Mouse (Mus musculus) embryonic stem cell, embryonic (primary cell): Measurements from ENCODE around the gene Usp45.

Source experiments
- CTCF ChIA-PET, 4 experiments: fragments of 300-600 bp in 2 of 4; fragments of 350-600 bp in 2 of 4; sonication (Branson Sonifier 250); formaldehyde crosslinking; loops; one replicate each; lab custom pipeline; 2022; ENCODE audit warnings: inconsistent platforms in 2 of 4; lab: Charles Lee
- POLR2A ChIA-PET, 4 experiments: fragments of 300-600 bp in 2 of 4; fragments of 350-600 bp in 2 of 4; sonication (Branson Sonifier 250); formaldehyde crosslinking; loops; one replicate each; lab custom pipeline; 2022; ENCODE audit warnings: antibody characterized with exemption in 4 of 4, inconsistent platforms in 1 of 4; lab: Charles Lee

The Usp45 gene

DNA sequence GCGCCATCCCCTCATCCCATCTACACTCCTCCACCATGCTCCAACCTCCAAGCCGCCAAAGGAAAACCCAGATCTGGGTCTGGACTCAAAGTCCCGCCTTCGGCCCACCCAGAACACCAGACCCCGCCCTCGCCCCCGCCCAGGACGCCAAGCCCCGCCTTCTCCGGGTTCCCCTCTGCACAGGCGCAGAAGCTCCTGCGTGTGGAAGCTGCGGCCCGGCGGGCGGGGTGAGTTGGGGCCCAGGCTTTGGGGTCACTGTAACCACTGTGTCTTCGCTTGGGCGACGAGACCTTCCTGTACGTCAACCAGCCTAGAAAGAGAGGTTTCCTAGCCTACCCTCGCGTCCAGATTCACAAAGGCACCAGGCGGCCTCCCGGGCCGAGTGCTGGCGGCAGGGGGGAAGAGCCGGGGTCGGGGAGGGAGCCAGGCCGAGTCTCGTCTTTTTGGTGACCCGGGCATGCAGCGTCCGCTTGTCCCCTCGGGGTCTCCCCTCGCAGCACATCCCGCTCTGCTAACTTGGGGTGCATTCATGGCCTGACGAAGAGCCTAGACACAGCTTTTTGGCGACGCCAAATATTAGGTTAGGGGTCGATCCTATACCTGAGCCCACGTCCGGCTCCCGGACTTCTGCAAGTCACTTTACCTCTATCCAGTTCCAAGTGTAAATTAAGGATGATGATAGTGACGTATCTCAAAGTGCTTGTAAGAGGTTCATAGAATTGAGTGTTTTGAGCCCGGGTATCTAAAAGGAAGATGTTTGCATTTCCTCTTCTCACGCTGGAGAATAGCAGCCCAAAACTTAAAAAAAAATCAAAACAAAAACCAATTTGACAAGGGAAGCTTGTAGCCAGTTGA, 9.4 kb downstream of the Usp45 start:
- POLR2A ChIA-PET, result interaction anchor here (0.6 to 2.7 kb wide), 49 partner anchors 9 to 181 kb away, joined by 3 to 27 read pairs (median 4); partner anchors contain the start of genes Ccnc (in 3 of the 4), Tstd3 (in 3 of the 4), Usp45 (in 3 of the 4) and Pnisr (in 2 of the 4)
- CTCF ChIA-PET, result interaction anchor here (0.6 to 1.7 kb wide), 5 partner anchors 9 to 12 kb away, joined by 3 to 8 read pairs (median 4); partner anchors contain the start of genes Usp45 (in 3 of the 4) and Tstd3 (in 2 of the 4)

DNA sequence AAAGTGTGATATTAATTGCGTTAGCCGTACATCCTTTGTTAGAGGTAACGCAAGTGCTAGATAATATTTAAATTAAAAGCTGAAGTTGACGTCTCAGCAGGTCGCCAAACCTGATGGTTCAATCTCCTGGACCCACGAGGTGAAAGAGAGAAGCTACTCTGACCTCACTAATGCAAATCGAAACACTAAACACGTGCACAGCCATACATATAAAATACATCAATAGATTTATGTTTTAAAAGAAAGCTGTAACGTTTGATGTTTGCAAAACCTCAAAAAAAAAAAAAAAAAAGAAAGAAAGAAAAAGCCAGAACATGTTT, 9.9 kb downstream of the Usp45 start:
- CTCF ChIA-PET, result interaction anchor here in 2 of 4 experiments (1.7 kb wide), 2 partner anchors 10 to 11 kb away, joined by 4 to 8 read pairs; partner anchors contain the start of genes Usp45 (in 2 of the 2) and Tstd3 (in 1 of the 2)
- POLR2A ChIA-PET, result interaction anchor here (0.6 to 2.7 kb wide), 26 partner anchors 8 to 180 kb away, joined by 3 to 27 read pairs (median 5); partner anchors contain the start of genes Ccnc (in 2 of the 4), Pnisr (in 2 of the 4), Tstd3 (in 2 of the 4) and Usp45 (in 2 of the 4)

DNA sequence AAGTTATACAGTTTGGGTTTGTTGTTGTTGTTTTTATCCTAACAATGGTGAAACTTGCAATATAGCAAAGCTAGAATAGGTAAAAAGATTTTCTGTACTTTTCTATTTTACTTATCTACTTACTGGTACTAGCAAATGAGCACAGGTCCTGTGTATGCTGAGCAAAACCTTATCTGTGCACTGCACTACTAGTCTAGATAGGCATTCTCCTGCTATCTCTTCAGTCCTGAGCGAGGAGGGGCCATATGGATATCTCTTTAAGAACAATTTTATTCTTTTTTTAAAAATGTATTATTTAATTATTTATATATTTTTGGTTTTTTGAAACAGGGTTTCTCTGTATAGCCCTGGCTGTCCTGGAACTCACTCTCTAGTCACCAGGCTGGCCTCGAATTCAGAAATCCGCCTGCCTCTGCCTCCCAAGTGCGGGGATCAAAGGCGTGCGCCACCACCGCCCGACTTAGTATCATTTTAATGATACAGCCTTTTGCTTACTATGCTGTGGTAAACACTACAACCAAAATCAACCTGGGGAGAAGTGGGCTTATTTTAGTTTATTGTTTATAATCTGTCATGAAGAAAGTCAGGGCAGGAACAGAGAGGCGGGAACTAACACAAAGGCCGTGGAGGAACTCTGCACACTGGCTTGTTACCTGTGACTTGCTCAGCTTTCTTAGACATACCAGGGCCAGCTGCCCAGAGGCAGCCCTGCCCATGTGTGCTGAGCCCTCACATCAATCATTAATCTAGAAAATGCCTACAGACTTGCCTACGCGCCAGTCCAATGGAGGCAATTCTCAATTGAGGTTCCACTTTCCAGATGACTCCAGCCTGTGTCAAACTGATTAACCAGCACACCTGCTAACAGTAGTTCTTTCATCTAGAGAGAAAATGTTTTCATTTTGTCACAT, 14.1 kb downstream of the Usp45 start:
- POLR2A ChIA-PET, result no interaction called here

DNA sequence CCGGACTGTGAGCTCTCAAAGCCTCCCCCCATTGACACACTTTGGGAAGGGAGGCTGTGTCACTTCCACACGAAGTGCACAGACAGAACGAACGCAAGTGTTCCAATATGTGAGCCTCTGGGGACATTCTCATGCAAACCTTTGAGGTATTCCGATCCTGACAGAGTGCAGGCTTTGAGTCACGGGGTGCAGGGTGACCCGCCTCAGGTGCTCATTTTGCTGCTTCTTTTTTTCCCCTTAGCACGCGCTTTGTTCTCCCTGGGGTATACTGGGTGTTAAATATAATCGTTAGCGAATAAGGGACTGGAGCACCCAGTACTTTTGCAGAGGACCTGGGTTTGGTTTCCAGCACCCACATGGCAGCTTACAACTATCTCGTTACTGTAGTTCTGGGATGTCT, 19.3 kb downstream of the Usp45 start:
- ChIA-PET CTCF (no interaction called here), POLR2A (interaction anchor here in 3 of 4 experiments (0.9 to 3.5 kb wide), 6 partner anchors 10 to 59 kb away, joined by 3 to 12 read pairs (median 3); partner anchors contain the start of gene Ccnc (in 1 of the 3))

More for the DNA sequence above, 14.1 kb downstream of the Usp45 start:
- CTCF ChIA-PET, result no interaction called here

DNA sequence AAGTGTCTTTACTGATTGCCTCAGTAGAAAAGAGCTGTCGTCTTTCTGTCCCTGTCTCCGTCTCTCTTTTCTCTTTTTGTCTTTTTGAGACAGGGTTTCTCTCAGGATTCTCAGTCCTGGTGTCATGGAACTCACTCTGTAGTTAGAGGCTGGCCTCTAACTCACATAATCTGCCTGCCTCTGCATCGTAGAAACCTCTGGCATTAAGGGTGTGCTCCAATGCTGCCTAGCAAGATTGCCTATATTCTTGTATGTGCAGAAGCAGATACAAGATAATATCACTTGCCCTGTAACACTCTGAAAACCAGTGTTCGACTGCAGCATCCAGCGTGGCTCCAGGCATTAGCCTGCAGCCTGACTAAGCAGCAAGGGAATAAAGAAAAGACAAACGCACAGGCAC, 21.9 kb downstream of the Usp45 start:
- POLR2A ChIA-PET, result interaction anchor here in 2 of 4 experiments (1.1 to 3.5 kb wide), 3 partner anchors 12 to 38 kb away, joined by 3 to 12 read pairs (median 8); no protein-coding TSS in a partner anchor
- CTCF ChIA-PET, result no interaction called here

DNA sequence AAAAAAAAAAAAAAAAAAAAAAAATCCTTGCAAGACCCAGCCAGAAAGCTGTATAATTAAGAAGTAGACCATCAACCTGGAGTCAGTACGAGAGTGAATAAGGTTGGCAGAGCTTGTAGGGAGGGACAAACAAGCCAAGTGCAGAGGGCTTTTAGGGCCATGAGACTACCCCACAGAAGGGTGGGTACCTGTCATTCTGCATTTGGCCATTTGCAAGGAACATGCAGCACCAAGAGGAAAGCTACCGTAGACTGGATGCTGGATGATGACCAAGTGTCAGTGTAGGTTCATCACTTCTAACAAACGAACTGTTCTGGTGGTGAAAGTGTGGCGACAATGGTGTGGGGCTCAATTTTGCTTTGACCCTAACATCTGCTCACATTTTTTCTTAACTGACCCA, 22.9 kb downstream of the Usp45 start:
- ChIA-PET CTCF (no interaction called here), POLR2A (interaction anchor here in 1 of 4 experiments (0.6 to 0.7 kb wide), 3 partner anchors 11 to 24 kb away, joined by 3 read pairs; no protein-coding TSS in a partner anchor)

DNA sequence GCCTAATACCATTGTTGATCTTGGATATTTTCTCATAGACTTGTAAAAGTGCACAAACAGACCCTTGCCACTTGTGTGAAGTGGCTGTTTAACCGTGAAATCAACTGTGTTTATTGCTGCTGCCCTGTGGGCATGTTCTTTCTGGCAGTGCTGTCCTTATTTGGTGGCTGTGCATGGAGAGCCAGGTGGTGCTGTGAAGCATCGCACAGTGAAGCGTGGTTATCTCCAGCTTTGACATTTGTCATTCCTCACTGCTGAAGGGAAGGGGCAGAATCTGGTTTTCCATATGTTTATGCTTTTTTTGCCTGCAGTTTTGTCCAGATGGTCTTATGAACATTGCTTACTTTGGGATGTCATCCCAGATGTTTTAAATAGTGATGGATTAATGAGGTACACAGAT, 26.7 kb downstream of the Usp45 start:
- CTCF ChIA-PET, result no interaction called here

DNA sequence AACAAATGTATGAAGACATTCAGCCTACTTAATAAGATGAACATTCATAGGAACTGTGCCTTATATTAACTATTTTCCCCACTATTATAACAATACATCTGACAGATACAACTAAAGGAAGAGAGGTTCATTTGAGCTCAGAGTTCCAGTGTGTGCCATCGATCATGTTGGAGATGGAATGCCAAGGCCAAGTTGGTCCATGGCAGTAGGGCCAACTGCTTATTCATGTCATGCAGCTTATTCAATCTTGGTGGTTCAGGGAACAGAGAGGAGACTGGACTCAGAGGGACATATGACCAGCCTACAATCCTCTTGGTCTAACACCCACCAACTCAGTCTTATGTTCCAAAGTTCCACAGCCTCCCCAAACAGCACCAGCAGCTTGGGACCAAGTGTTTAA, 34.1 kb downstream of the Usp45 start:
- ChIA-PET CTCF (interaction anchor here in 1 of 4 experiments (1.0 kb wide), 1 partner anchor 13 kb away, joined by 4 read pairs; no protein-coding TSS in a partner anchor), POLR2A (interaction anchor here in 3 of 4 experiments (0.7 to 1.3 kb wide), 11 partner anchors 7 to 79 kb away, joined by 3 to 4 read pairs (median 3); partner anchors contain the start of gene Coq3 (in 1 of the 3))

More for the DNA sequence above, 26.7 kb downstream of the Usp45 start:
- POLR2A ChIA-PET, result interaction anchor here in 1 of 4 experiments (0.6 kb wide), 2 partner anchors 8 to 79 kb away, joined by 3 to 4 read pairs; no protein-coding TSS in a partner anchor

DNA sequence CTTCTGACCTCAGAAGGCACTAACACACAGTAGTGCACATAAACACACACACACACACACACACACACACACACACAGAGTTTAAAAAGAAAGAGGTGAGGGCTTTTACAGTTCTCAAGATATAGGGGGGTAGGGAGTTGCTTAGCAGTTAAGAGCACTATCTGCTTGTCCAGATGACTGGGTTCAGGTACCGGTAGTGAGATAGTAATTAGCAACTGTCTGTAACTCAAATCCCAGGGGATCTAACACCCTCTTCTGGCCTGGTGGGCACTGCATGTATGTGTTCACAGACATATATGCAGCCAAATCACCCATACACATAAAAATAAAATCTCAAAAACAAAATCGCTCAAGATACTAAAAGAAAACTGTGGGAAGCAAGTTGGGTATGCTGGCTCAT, 34.7 kb downstream of the Usp45 start:
- POLR2A ChIA-PET, result interaction anchor here in 2 of 4 experiments (0.7 to 1.3 kb wide), 4 partner anchors 8 to 32 kb away, joined by 3 read pairs; no protein-coding TSS in a partner anchor
- CTCF ChIA-PET, result no interaction called here

DNA sequence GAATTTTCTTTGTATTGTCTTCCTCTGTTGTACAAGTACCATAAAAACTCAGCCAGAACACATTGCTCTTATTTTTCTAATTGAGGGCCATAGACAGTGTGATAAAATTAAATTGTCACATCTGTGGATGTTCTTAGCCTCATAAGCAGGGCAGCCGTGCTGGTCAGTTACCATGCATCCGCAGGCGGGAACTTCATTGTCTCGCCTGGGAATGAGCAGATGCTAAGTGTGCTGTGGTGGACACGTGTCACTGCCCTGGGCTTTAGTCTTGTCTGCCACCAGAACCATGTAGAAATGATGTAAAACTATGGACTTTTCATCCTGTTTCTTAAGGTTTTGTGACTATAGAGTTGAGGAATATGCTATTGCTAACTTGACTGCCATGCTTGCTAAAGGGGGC, 40.2 kb downstream of the Usp45 start:
- ChIA-PET POLR2A (interaction anchor here in 1 of 4 experiments (1.1 to 1.2 kb wide), 2 partner anchors 19 to 42 kb away, joined by 3 read pairs; no protein-coding TSS in a partner anchor), CTCF (no interaction called here)

DNA sequence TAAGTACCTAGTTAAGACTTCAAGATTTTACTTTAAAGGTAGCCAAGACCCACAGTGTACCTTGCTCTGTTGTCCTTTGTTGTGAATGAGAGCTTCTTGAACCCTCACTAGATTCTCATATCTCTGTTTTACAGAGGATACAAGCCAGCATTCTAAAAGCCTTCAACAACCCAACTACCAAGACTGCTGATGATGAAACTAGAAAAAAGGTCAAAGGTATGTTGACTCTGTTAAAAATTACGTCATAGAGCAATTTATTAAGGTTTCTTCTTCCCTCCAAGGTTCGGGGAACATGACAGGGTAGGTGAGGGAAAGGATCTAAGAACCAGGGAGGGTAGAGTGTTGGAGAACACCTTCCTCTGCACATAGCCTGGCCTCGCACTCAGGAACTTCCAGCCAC, 43.7 kb downstream of the Usp45 start:
- ChIA-PET POLR2A (no interaction called here), CTCF (no interaction called here)

DNA sequence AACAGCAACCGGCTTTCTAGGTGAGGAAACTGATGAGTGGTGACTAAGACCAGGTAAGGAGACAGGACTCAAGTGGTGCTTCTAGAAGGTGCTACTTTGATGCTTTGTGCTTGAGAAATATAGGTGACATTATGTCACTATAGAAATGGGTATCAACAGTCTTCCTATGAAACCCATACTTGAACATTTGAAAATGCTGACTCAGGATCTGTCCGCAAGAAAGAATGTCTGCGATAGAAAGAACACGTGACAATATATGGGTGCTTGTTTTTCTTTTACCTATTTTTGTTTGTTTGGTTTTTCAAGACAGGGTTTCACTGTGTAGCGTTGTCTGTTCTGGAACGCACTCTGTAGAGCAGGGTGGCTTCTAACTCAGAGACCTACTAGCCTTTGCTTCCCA, 45.7 kb downstream of the Usp45 start:
- ChIA-PET CTCF (interaction anchor here in 1 of 4 experiments (0.5 kb wide), 1 partner anchor 82 kb away, joined by 4 read pairs; no protein-coding TSS in a partner anchor), POLR2A (interaction anchor here in 1 of 4 experiments (0.9 kb wide), 1 partner anchor 47 kb away, joined by 3 read pairs; no protein-coding TSS in a partner anchor)

DNA sequence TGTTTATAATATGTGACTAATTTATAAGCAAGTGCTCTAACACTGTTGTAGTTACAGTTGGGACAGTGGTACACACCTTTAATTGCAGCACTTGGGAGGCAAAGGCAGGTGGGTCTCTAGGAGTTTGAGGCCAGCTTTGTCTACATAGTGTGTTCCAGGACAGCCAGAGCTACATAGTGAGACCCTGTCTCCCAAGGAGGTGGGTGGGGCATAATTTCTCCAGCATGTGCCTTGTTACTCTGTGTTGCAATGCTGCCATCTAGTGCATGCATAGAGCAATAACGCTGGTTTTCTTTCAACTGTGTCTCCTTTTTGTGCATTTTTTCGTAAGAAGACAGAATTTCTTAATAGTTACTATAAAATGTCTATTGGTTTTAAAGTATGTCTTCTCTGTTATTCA, 47.1 kb downstream of the Usp45 start:
- POLR2A ChIA-PET, result interaction anchor here in 1 of 4 experiments (1.0 to 1.6 kb wide), 4 partner anchors 23 to 86 kb away, joined by 3 to 5 read pairs (median 3); partner anchors contain the start of gene Ccnc
- CTCF ChIA-PET, result interaction anchor here in 3 of 4 experiments (0.6 to 1.7 kb wide), 13 partner anchors 8 to 102 kb away, joined by 3 to 6 read pairs (median 4); partner anchors contain the start of gene Ccnc (in 1 of the 3)

DNA sequence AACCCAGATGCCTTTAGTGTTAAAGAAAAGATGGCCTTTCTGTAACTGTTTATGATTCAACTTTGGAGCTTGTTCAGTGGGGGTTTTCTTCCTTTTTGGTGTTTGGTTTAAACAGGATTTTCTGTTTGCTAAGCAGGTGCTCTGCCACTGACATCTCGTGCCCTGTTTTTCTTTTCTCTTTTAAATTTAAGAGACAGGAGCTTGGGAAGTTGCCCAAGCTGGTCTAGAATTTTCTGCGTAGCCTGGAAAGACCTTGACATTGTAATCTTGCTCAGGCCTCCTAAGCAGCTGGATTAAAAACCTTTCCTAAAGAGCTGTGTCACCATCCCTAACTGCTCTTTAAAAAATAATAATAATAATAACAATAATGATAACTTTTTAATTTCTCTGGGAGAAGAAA, 59.7 kb downstream of the Usp45 start:
- ChIA-PET CTCF (interaction anchor here in 3 of 4 experiments (0.6 to 1.4 kb wide), 4 partner anchors 12 to 123 kb away, joined by 3 to 5 read pairs (median 4); partner anchors contain the start of gene Ccnc (in 1 of the 3)), POLR2A (interaction anchor here in 3 of 4 experiments (0.7 to 3.6 kb wide), 26 partner anchors 18 to 531 kb away, joined by 3 to 19 read pairs (median 4); partner anchors contain the start of genes Ccnc (in 3 of the 3), Coq3 (in 2 of the 3), Pnisr (in 2 of the 3) and Faxc (in 1 of the 3))

DNA sequence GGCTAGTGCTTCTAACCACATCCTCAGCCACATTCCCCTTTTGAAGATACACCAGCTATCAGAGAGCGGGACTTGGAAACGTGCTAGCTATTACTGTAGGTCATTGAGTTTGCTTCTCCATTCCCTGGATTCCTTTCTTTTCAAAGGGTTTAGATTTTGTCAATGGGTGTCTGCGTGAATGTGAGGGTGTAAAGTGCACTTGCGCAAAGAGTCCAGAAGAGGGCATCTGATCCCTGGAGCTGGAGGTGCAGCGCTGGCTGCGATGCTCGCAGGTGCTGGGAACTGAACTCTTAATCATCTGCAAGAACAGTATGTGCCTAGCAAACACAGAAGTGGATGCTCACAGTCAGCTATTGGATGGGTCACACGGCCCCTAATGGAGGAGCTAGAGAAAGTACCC, 65.9 kb downstream of the Usp45 start:
- ChIA-PET CTCF (interaction anchor here (0.6 to 1.9 kb wide), 15 partner anchors 10 to 402 kb away, joined by 3 to 9 read pairs (median 4); partner anchors contain the start of genes Pnisr (in 1 of the 4), Tstd3 (in 1 of the 4) and Usp45 (in 1 of the 4)), POLR2A (interaction anchor here in 3 of 4 experiments (0.6 to 2.6 kb wide), 18 partner anchors 8 to 363 kb away, joined by 3 to 15 read pairs (median 4); partner anchors contain the start of genes Pnisr (in 3 of the 3) and Ccnc (in 1 of the 3))

DNA sequence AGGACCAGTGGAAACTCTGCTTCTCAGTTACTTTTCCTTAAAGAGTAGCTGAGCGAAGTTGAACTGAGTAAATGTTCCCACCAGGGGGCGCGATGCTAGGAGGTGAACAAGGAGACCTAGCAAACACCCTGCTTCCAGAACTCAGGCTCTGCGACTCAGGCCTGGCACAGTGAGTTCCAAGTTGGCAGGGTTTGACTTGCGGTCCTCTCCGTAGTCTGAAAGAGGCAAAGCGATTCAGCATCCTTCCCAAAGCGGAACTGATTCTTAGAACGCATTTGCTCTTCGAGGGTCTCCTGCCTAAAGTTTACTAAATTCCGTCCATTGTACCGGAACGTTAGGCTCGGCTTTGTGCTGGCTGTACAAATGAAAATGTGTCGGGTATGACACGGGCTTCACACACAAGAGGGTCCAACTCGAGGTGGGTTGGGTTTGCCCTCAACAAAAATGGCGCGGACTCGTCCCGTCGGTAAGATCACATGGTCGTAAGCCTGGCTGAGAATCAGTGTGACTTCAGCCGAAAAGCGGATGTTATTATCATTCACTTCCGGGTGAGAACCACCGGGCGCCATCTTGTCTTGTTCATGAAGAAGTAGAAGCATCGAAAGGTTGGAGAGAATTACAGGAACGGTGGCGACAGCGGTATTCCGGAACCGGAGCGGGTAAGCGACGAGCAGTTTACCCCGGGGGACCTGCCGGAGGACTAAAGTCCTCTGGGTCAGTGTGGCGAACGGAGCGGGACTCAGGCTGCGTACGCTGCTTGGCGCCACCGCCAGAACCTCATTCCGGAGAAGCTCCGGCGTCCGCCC, 80.7 kb downstream of the Usp45 start, which contains the start of gene Pnisr:
Gene Pnisr, plus strand, starts transcription at position 103 of the 806 bp plus-strand sequence.
- CTCF ChIA-PET, result interaction anchor here in 3 of 4 experiments (0.6 to 1.3 kb wide), 5 partner anchors 14 to 110 kb away, joined by 3 to 6 read pairs (median 3); no protein-coding TSS in a partner anchor
- POLR2A ChIA-PET, result interaction anchor here (0.5 to 3.8 kb wide), 51 partner anchors 10 to 261 kb away, joined by 3 to 24 read pairs (median 4); partner anchors contain the start of genes Ccnc (in 3 of the 4), Coq3 (in 2 of the 4), Faxc (in 1 of the 4) and Tstd3 (in 1 of the 4)
